Mouse (Mus musculus) megakaryocyte progenitor cell, adult 5-6 weeks (primary cell): ENCODE data around the gene Rae1. TPM values are rescaled to one million over a fixed set of nuclear protein-coding genes. Genes with fewer than 3 reads are reported as not detected.

Experiments used
- ATAC-seq: replicated peaks from 2 replicates; pipeline ENCODE4 v1.8.0; 2016; ENCODE audit warnings: mild to moderate bottlenecking, moderate TSS enrichment, inconsistent platforms; ENCODE audit not compliant: poor library complexity
- total RNA-seq, 2 experiments: library from RNA; stranded (forward) in 1 of 2; stranded (reverse) in 1 of 2; fragments of 157-497, 149-512 nt in 1 of 2; fragments of 200-1000 nt in 1 of 2; gene quantifications; 2 replicates each; pipeline versions ENCODE4 v1.2.3 to v1.2.4; 2015 to 2017

The Rae1 gene
- total RNA-seq, 2 experiments from 2014 or later, result 76.3 to 128 TPM

DNA sequence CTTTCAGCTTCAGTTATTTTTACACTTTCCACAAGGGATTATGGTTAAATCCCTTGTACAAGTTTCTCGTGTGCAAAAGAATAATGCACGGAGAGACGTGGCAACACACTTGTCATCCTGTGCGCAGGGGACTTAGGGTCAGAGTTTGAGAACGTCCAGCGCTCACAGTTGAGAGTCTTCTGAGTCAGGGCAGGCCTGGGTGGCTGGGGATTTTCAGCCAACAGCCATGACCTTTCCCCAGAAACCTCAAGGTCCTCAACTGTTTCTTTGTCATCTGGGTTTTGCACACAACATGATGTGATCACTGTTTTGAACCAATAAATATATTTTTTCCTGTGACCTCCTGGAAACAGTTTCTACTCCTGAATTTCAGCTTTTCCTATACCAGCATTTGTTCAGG, 9.8 kb upstream of the Rae1 start:
- ATAC-seq, result no peak

DNA sequence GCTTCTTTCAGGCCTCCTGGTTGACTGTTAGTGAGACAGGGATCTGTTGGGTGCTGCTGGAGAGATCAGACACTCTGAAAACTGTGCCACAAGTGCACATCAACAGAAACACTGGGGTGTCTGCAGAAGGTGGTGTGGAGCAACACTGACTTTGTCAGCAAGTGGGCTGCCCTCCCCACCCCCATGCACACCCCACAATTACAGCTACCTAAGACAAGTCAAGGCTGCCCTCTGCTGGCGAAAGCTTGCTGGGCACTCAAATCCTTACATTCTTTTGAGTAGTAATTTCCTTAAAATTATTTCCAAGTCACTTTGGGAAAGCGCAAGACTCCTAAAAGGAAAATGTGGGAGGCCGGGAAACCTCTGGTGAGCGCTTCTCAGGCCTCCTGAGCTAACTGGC, 3.7 kb upstream of the Rae1 start:
- peak; percentile 47 for ATAC-seq

DNA sequence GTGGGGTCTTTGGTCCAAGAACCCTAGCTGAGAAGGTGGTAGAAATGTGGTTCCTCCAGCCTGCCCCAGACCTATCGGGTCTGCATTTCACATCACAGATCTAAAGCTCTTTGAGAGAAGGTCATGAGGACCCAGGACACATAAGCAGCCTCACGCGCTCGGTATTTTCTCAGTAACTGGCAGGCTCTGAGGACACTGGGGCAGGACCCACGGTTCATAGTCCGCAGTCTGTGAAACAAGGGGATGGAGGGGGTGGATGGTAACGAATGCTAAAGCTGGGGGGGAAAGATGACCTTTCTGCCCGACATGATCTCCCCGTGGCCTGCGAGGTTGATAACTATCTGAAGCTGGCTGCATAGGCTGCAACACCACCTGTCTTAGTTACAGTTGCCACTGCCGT, 2.2 kb upstream of the Rae1 start:
- no peak for ATAC-seq

GRCm38 (mm10) chr2:172998478-172998877, 1.4 kb upstream of the Rae1 start:
- ATAC-seq, result no peak

GRCm38 (mm10) chr2:173000285-173000652, 352 bp downstream of the Rae1 start:
- ATAC-seq, result peak; percentile 59

DNA sequence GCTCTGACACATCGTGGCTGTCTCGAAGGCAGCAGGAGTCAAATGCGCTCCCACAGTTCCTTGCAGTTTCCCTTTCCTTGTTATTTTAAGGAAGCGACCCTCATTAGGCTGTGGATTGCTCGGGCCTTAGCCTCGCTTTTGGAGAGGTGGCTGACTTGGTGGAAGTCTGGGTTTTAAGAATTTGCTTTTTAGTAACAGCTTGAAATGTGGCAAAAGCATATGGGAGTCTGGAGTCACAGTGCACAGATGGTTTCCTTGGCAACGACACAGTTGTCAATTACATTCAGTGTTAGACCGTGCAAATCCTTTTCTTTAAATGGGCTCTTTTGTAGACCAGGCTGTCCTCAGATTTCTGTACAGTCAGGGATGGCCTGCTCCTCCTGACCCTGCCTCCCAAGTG, 1.0 kb downstream of the Rae1 start:
- 0 out of 2 replicates have a peak, but pooled peaks have one; percentile 9 for ATAC-seq

GRCm38 (mm10) chr2:173003737-173004136, 3.8 kb downstream of the Rae1 start:
- ATAC-seq, result no peak

DNA sequence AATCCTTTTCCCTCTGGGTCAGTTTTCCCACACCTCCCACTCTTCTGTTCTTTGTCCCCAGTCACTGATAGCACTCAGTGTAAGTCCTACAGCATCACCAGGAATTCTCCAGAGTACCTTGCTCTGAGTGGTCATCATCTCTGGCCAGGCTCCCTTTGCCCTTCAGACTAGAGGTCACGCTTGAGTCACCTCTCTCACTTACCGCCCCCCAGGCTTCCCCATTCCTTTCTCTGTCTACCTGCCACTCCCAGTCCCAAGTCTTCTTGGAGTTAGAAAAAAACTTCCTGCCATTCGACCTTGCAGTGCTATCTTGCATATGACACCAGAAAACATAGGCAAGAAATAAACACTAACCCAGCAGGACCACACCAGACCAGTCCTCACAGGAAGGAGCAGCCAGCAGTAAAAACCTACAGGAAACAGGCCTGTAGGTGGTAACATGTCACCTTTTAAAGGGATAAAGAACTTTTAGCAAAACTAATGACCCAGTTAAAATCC, 10.4 kb downstream of the Rae1 start:
- ATAC-seq, result no peak

- no peak for ATAC-seq
These were observed 11.5 kb downstream of the Rae1 start for GRCm38 (mm10) chr2:173011440-173011839.

- no peak for ATAC-seq
These were observed 14.9 kb downstream of the Rae1 start for GRCm38 (mm10) chr2:173014741-173015287.

GRCm38 (mm10) chr2:173017940-173018339, 18.0 kb downstream of the Rae1 start:
- ATAC-seq, result peak; percentile 46

- ATAC-seq, result peak; percentile 8
These were observed 18.7 kb downstream of the Rae1 start for GRCm38 (mm10) chr2:173018618-173019017.

DNA sequence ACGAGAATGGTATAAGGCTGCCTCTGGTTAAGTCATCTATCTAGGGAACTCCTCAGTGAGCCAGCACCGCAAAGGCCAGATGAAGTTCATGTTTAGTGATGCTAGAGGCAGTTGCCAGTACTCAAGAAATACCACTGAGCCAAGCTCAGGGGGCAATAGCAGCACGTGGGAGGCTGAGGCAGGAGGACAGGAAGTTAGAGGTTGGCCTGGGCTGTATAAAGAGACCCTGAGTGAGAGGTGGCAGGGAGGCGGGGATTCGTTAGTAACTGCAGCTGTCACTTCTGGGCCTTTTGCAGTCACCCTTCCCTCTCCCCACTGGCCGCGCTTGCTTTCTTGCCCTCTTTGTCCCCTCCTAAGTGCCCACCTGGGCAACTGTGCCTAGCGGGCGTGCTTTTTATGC, 19.4 kb downstream of the Rae1 start:
- ATAC-seq, result peak; percentile 2; the same call in 1 of the 2 replicates

- peak; percentile 56 for ATAC-seq
These were observed 19.9 kb downstream of the Rae1 start for GRCm38 (mm10) chr2:173019790-173020189.

GRCm38 (mm10) chr2:173020430-173020829, 20.5 kb downstream of the Rae1 start, which contains the start of gene Rbm38:
Gene Rbm38 (plus strand): TSS chr2:173020498.
- ATAC-seq, result no peak

DNA sequence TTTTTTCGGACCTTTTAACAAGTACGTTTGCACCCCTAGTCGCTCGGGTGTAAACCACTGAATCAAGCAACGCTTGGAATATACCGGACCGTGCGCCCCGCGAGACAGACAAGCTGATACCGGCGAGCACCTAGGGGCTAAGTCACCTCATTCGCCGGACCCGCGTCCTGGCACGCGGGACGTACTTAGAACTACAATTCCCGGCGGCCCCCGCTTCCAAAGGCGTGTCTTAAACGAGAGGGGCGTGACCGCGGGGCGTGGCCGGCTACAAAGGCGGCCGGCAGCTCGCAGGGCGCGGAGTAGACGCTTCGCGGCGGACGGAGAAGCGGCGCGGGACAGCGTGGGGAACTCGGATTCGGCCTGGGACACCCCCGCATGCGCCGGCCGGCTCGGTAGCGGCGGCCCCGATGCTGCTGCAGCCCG, 21.7 kb downstream of the Rae1 start:
- ATAC-seq, result peak; percentile 45

DNA sequence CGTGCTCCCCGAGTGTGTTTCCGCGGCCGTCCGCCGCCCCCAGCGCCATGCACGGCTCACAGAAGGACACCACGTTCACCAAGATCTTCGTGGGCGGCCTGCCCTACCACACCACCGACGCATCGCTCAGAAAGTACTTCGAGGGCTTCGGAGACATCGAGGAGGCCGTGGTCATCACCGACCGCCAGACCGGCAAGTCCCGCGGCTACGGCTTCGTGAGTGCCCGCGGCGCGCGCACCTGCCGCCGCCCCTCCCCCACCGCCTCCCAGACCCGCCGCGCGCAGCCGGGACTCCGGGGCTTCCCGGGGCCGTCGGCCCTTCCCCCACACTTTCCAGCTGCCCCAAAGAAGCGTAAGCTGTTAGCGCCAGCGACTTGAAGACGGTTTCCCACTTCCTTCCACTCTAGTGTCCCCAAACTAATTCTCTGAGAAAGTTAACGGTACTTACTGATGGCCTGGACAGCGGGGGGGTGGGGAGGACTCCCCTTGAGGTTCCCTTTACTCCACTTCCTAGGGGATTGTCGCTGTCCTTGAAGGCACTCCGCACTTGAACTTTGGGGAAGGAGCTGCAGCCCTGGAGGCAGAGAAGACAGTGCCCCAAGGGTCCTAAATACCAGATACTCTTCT, 22.3 kb downstream of the Rae1 start:
- ATAC-seq, result no peak

DNA sequence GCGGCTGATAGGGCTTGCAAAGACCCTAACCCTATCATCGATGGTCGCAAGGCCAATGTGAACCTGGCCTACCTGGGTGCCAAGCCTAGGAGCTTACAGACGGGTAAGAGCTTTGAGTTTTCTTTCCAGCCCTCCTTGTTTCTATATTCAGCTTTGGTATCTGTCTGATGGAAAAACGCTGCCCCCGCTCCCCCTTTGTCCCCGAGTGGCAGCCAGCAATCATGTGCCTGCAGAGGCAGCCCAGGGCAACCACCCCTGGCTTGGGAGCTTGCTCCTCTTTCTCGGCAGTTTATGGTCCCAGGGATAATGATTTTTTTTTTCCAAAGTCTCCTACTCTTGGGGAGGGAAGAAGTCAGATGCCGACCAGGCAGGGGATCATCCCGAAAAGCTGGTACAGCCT, 22.9 kb downstream of the Rae1 start:
- ATAC-seq, result no peak

- ATAC-seq, result no peak
These were observed 23.5 kb downstream of the Rae1 start for GRCm38 (mm10) chr2:173023371-173023851.

DNA sequence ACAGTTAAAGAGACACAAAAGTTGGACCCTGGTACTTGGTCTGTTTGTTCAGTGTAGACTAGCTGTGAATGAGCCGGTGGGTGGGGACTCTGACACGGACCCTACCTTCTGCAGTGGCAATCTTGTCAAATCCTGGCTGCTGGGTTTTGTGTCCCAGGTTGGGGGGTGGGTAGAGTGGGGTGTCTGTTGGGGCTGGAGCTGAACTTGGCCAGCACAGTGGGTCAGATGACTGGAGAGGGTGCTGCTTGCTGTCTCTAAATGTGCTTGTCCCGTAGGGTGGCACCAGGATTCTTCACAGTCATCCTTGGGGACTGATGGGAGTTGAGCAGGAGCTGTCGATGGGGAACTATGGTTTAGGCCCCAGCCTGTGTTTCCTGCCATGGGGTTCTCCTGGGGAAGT, 24.0 kb downstream of the Rae1 start:
- ATAC-seq, result no peak

- ATAC-seq, result no peak
These were observed 24.5 kb downstream of the Rae1 start for GRCm38 (mm10) chr2:173024392-173024791.

- no peak for ATAC-seq
These were observed 25.0 kb downstream of the Rae1 start for GRCm38 (mm10) chr2:173024938-173025337.
